Mouse (Mus musculus) Muller cell, postnatal 12 days (primary cell): Measurements from ENCODE around the gene Rsph14.

ENCODE experiments used
- DNase-seq: peaks from one replicate; pipeline ENCODE4 v3.0.0-alpha.2; 2015; ENCODE audit errors: inconsistent ontology term

The Rsph14 gene

GRCm38 (mm10) chr10:74994863-74995262, 37.5 kb downstream of the Rsph14 start:
- peak; percentile 54 for DNase-seq

GRCm38 (mm10) chr10:74990584-74991322, 41.6 kb downstream of the Rsph14 start:
- no peak for DNase-seq

- no peak for DNase-seq
Measured at GRCm38 (mm10) chr10:74989814-74990213, 42.6 kb downstream of the Rsph14 start.

GRCm38 (mm10) chr10:74987698-74988470, 44.5 kb downstream of the Rsph14 start:
- no peak for DNase-seq

GRCm38 (mm10) chr10:74983176-74983575, 49.2 kb downstream of the Rsph14 start:
- no peak for DNase-seq

- no peak for DNase-seq
Measured at GRCm38 (mm10) chr10:74981159-74981558, 51.2 kb downstream of the Rsph14 start.

GRCm38 (mm10) chr10:74978056-74978455, 54.3 kb downstream of the Rsph14 start:
- peak; percentile 36 for DNase-seq

GRCm38 (mm10) chr10:74976429-74976828, 56.0 kb downstream of the Rsph14 start:
- no peak for DNase-seq

GRCm38 (mm10) chr10:74975626-74976025, 56.8 kb downstream of the Rsph14 start:
- DNase-seq, result no peak

- DNase-seq, result no peak
Measured at GRCm38 (mm10) chr10:74973026-74973425, 59.4 kb downstream of the Rsph14 start.

GRCm38 (mm10) chr10:74969266-74969665, 63.1 kb downstream of the Rsph14 start:
- no peak for DNase-seq

- DNase-seq, result peak; percentile 12
Measured at GRCm38 (mm10) chr10:74967651-74968267, 64.6 kb downstream of the Rsph14 start.

- DNase-seq, result peak; percentile 98
Measured at GRCm38 (mm10) chr10:74966850-74967451, 65.4 kb downstream of the Rsph14 start, which contains the start of gene Gnaz. Gene Gnaz, plus strand, starts transcription at chr10:74967177.

GRCm38 (mm10) chr10:74964380-74964779, 68.0 kb downstream of the Rsph14 start:
- no peak for DNase-seq

GRCm38 (mm10) chr10:74952830-74953443, 79.4 kb downstream of the Rsph14 start:
- no peak for DNase-seq

- no peak for DNase-seq
Measured at GRCm38 (mm10) chr10:74940795-74941194, 91.6 kb downstream of the Rsph14 start.

- DNase-seq, result no peak
Measured at GRCm38 (mm10) chr10:74939300-74939699, 93.1 kb downstream of the Rsph14 start.

- DNase-seq, result no peak
Measured at GRCm38 (mm10) chr10:74938410-74938809, 94.0 kb downstream of the Rsph14 start.

- peak; percentile 11 for DNase-seq
Measured at GRCm38 (mm10) chr10:74937003-74937790, 95.2 kb downstream of the Rsph14 start.

- no peak for DNase-seq
Measured at GRCm38 (mm10) chr10:74935016-74935415, 97.4 kb downstream of the Rsph14 start.

- DNase-seq, result no peak
Measured at GRCm38 (mm10) chr10:74934521-74934920, 97.9 kb downstream of the Rsph14 start.
